Mouse (Mus musculus) heart, adult 10 weeks (tissue): ENCODE data around the gene Olfr1192-ps1. TPM values are rescaled to one million over a fixed set of nuclear protein-coding genes. Genes with fewer than 3 reads are reported as not detected.

Source experiments
- polyA plus RNA-seq: library from polyadenylated mRNA; stranded (reverse); fragments of 350-450 nt; fragmentation: Illumina TruSeq; extraction: RNeasy Lipid Tissue Mini Kit (QIAGEN cat#74804); gene quantifications from one replicate; pipeline ENCODE4 v1.2.3, GENCODE M21; 2014; ENCODE audit warnings: low read depth, low replicate concordance

The Olfr1192-ps1 gene
- not detected for polyA plus RNA-seq

DNA sequence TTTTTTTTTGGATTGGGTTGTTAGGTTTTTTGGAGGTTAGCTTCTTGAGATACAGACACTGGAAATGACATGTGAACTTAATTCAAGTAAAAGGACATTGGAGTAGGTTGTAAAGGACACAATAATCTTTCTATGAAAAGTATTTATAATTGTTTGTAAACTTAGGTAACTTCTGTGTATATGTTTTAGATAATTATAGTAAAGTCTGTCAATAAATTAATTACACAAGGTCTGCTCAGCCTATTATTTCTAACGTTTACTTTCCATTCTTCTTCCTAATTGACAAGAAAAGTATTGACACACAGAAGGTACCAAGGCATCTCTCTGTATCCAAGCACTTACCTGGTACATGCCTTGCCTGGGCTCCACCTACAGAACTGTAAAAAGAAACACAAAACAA, at the start of gene Olfr1192-ps1:
Gene Olfr1192-ps1 (plus strand): TSS at position 301 of the 400 bp plus-strand sequence.

GRCm38 (mm10) chr2:88640242-88640641, 8.1 kb upstream of the Olfr1192-ps1 start, which contains the start of gene Olfr1191-ps1:
Olfr1191-ps1 (plus strand) TSS chr2:88640542.

DNA sequence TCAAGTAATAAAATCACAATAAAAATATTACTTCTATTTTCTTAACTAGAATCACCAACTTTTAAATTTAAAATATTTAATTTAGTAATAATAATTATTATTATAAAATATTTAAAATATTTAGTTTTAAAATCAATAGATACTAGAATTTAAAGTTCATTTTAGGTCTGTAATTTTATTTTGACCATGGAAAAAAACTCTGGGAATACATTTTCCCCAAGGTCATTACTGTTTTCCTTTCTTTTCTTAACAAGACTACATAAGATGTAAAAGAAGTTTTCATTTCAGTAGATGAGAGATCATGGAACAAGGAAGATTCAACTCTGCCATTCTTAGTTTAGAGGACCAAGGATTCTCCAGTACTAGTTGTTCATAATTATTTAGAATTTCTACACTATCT, 27.0 kb downstream of the Olfr1192-ps1 start, which contains the start of gene Olfr1193:
Gene Olfr1193 (plus strand): TSS at position 301 of the 400 bp plus-strand sequence.

DNA sequence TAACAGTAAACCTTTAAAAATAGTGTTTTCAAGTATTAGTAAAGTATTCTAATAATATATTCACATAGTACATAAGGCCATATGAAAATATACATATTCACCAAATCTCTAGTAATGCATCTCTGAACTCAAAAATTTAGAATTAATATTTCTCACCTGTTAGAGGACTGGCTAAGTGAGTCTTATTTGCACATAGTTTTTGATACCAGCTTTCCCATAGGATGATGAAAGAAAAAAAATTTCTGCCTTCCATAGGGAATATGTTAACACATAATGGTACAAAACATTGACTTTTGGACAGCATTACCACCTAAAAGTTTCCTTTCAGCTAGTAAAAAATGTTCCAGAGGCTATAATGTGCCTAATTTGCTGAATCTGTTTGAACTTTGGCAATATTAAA, 40.8 kb downstream of the Olfr1192-ps1 start, which contains the start of gene Olfr1195:
Gene Olfr1195 (minus strand): TSS at position 101 of the 400 bp plus-strand sequence.

DNA sequence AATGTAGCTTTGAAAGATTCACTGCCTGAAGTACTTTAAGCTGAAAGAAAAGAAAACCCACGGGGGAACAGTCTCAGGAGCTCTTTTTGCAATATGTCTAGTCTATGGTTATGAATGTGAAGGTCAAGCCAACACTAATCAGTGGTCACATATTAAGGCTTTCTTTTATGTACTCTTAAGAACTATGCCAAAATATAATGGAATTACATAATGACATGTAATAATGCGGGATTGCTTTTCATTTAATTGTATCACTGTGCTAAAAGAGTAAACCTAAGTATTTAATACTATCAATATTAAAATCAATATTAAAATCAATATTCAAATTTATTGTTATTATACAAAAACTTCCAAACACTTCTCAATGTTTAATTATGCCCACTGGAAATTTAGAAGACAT, 56.2 kb downstream of the Olfr1192-ps1 start, which contains the start of gene Olfr1196:
Gene Olfr1196 (minus strand): TSS at position 101 of the 400 bp plus-strand sequence.

Other genes with a start within 250 kb of the Olfr1192-ps1 start
- not detected for gene Olfr1179, start 242.1 kb upstream of the Olfr1192-ps1 start, polyA plus RNA-seq
- not detected for gene Olfr1180, start 229.4 kb upstream of the Olfr1192-ps1 start, polyA plus RNA-seq
- not detected for gene Olfr1181, start 222.3 kb upstream of the Olfr1192-ps1 start, polyA plus RNA-seq
- gene Gm13757, start 199.4 kb upstream of the Olfr1192-ps1 start, polyA plus RNA-seq: not detected
- not detected for gene Olfr1183, start 193.6 kb upstream of the Olfr1192-ps1 start, polyA plus RNA-seq
- not detected for gene Olfr1184, start 164.9 kb upstream of the Olfr1192-ps1 start, polyA plus RNA-seq
- not detected for gene Olfr1185-ps1, start 155.2 kb upstream of the Olfr1192-ps1 start, polyA plus RNA-seq
- gene Olfr1186, start 130.0 kb upstream of the Olfr1192-ps1 start, polyA plus RNA-seq: not detected
- gene Olfr1188, start 91.6 kb upstream of the Olfr1192-ps1 start, polyA plus RNA-seq: not detected
- gene Olfr1189, start 62.1 kb upstream of the Olfr1192-ps1 start, polyA plus RNA-seq: not detected
- gene Olfr1191-ps1, start 8.0 kb upstream of the Olfr1192-ps1 start, polyA plus RNA-seq: not detected
- not detected for gene Olfr1193, start 27.1 kb downstream of the Olfr1192-ps1 start, polyA plus RNA-seq
- not detected for gene Olfr1195, start 40.7 kb downstream of the Olfr1192-ps1 start, polyA plus RNA-seq
- gene Olfr1196, start 56.1 kb downstream of the Olfr1192-ps1 start, polyA plus RNA-seq: not detected
- not detected for gene Olfr1197, start 83.9 kb downstream of the Olfr1192-ps1 start, polyA plus RNA-seq
- gene Olfr1198, start 102.9 kb downstream of the Olfr1192-ps1 start, polyA plus RNA-seq: not detected
- gene Olfr1199, start 112.0 kb downstream of the Olfr1192-ps1 start, polyA plus RNA-seq: not detected
- not detected for gene Olfr1200, start 122.0 kb downstream of the Olfr1192-ps1 start, polyA plus RNA-seq
- gene Olfr1201, start 144.5 kb downstream of the Olfr1192-ps1 start, polyA plus RNA-seq: not detected
- not detected for gene Olfr1202, start 166.0 kb downstream of the Olfr1192-ps1 start, polyA plus RNA-seq
- not detected for gene Olfr1205, start 181.2 kb downstream of the Olfr1192-ps1 start, polyA plus RNA-seq
- not detected for gene Olfr1204, start 200.8 kb downstream of the Olfr1192-ps1 start, polyA plus RNA-seq
- gene Olfr1206, start 214.7 kb downstream of the Olfr1192-ps1 start, polyA plus RNA-seq: not detected